Mouse (Mus musculus): ENCODE data around the gene Aqr.

Aqr gene

GRCm38 (mm10) chr2:114135777-114136176, 51.0 kb downstream of the Aqr start:
- DNase-seq (ENCODE audit: low read depth): no peak

DNA sequence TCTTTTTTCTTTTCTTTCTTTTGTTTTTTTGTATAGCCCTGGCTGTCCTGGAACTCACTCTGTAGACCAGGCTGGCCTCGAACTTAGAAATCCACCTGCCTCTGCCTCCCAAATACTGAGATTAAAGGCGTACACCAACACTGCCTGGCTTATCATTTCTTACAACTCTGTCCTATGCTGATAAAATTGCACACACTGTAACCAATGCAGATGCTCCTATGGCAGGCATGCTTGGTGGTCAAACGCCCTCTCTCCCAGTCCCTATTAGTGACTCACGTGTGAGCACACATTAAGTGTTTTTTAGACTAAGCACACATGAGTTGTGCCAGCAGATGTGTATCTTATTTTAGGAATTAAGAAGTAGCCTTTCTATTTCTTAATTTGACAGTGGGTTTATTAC, 53.5 kb downstream of the Aqr start:
- DNase-seq (ENCODE audit: low read depth): no peak

GRCm38 (mm10) chr2:114130657-114131056, 56.2 kb downstream of the Aqr start:
- no peak for DNase-seq (ENCODE audit: low read depth)

DNA sequence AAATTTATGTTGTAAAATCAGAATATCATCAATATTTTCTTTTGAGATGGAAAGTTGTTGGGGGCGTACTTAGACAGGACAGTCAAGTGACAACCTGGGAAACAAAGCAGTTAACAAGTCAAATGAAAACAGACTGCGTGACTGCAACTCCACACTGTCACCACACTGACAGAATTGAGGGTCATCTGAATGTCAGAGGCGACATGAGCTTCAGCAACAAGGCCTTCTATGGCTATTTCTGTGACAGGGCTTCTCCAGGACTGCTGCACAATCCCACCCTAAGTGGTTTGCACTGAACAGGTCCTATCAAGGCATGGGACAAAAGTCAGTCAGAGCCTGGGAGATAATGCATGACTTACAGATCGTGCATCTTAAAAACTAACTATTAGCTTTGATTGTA, 63.5 kb downstream of the Aqr start:
- no peak for DNase-seq (ENCODE audit: low read depth)

GRCm38 (mm10) chr2:114119451-114119850, 67.4 kb downstream of the Aqr start:
- DNase-seq (ENCODE audit: low read depth): no peak

DNA sequence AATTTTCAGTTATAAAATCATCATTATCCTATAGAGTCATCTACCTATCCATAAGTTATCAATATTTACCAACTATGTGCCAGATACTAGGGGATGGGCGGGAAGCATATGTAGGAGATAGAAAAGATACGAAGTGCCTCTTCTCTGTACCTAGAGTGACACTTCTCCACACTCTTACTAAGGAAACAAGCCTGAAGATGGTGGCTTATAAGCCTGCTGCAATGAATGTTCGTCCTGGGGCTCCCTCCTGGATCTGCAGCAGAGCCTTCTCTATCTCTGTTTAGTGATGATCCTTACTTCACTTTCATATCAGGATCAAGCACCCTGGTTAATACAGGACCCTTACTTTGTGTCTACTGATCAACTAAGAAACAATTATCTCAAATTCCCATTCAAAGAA, 69.2 kb downstream of the Aqr start:
- DNase-seq (ENCODE audit: low read depth): no peak

GRCm38 (mm10) chr2:114117235-114117634, 69.6 kb downstream of the Aqr start:
- peak; percentile 47 for DNase-seq (ENCODE audit: low read depth)

DNA sequence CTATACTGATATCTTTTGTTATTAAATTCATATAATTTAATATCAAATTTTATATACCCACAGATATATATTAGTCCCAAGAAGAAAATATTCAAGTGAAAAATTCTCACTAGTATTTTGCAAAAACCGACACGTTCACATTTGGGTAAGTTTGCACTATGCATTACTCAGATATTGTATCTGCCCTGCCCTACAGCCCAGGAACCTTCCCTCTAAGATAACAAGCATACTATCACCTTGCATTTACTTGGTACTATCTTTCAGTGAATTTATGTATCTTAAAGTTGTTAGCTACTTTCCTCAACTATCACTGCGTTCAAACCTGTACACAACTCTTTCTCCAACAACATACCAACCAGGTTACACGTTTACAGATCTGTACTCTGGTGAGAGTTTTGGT, 71.3 kb downstream of the Aqr start:
- no peak for DNase-seq (ENCODE audit: low read depth)

DNA sequence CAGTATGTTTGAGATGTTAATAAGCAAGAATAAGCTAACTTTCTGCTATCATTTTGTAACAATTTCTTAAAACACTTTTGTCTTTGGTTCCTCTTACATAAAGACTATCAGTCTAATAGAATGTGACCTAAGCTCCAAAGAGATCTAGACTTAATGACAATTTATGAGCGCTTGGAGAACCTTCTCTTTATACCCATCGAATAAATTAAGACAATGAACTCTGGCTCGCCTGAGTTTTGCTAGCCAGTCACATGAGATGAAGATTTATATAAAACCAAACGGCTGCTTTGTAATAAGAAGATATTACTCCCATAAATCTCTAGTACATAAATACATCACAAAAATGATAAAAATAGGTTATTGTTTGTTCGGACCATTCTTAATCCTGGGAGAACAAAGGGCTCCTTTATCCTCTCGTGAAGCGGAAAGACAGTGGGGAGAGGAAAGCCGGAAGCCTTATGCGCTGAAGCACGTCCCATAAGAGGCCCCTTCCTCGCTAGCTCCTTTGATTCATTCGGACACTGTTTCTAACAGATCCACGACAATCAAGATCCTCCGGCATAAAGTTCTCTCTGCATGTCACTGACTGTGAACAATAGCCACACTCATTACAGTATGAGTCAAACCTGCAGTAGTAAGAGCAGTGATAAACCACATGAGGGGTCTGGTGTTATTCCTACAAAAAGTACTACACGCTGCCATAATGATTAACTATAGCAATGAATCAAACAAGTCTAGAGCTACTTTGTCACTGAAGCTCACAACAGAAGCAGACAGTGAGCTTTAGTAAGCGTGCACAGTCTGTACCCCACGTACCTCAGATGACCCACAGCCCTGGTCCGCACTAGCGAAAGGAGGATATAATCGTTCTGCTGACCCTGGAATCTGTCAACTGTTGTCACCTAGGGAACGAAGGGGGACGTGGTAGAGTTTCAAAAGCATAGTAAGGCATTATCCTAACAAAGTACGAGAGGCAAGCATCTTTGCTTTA, 79.2 kb downstream of the Aqr start:
- no peak for DNase-seq (ENCODE audit: low read depth)

DNA sequence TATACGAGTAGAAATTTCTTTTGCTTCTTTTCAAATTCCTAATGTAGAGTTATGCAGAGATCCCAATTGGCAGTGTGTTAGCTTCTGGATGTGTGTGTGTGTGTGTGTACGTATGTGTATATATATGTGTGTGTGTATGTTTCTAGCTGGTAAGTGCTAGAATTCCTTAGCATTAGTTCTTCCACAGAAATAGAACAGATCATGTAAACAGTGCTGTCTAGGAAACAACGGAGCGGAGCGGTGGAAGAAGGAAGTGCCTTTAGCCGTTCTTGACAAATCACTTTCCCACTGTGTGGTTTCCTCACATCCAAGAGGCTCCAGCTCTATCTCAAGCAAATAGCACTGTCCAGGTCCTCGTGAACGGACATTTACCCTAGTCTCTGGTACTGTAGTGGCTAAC, 80.4 kb downstream of the Aqr start:
- DNase-seq (ENCODE audit: low read depth): no peak

DNA sequence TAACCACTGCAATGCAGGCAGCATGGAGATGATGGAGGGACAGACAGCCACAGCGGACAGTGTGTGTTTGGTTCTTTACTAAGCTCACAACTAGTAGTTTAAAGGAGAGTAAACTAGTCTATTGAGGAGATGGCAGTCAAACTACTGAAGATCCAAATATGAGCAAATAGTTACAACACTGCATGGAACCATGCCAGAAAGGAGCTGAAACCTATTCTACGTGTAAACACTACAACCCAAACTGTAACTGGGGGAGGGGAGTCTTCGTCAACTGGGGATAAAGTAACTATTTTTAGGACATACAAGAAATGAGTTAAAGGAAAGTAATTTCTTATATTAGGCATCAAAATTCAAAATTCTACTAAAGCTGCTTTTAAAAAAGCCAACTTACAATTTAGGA, 84.4 kb downstream of the Aqr start:
- no peak for DNase-seq (ENCODE audit: low read depth)

- DNase-seq (ENCODE audit: low read depth): no peak
Observed at GRCm38 (mm10) chr2:114100834-114101233, 86.0 kb downstream of the Aqr start.

DNA sequence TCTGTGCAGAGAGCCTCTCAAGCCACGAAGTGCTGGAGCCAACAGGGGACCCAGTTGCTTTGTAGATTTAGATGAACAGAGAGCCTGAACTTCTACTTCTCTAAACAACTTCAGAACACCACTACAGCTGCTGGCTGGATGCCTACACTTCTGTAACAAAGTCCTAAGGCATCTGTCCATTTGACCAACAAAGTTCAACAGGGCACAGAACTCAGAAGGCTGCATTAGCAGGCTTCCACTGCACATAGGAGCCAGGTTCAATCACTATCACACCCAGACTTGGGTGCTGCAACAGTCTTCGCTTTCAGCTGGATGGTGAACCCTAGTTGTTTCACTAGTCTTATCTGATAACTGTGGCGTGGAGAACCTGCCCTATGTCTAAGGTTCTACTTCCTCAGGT, 87.0 kb downstream of the Aqr start:
- DNase-seq (ENCODE audit: low read depth): no peak

- DNase-seq (ENCODE audit: low read depth): no peak
Observed at GRCm38 (mm10) chr2:114099109-114099508, 87.7 kb downstream of the Aqr start.

- DNase-seq (ENCODE audit: low read depth): peak; percentile 30
Observed at GRCm38 (mm10) chr2:114097627-114098026, 89.2 kb downstream of the Aqr start.

DNA sequence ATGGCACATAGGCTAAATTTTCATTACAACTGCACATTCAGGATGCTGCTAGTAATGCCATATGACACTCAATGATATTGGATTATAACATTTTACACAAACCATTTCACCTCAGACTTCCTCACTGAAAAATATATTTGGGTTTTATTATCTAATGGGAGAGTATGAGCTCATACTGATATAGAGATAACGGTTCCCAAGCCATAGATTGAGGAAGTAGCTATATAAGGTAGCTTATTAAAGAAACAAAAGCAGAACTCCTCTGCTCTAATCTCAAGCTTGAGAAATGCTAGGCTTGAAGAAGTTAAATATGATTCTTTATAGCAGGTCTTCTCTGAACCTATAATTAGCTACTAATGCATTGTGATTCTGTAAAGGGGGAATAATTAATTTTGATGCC, 90.3 kb downstream of the Aqr start:
- DNase-seq (ENCODE audit: low read depth): no peak

GRCm38 (mm10) chr2:114095348-114095747, 91.5 kb downstream of the Aqr start:
- no peak for DNase-seq (ENCODE audit: low read depth)

DNA sequence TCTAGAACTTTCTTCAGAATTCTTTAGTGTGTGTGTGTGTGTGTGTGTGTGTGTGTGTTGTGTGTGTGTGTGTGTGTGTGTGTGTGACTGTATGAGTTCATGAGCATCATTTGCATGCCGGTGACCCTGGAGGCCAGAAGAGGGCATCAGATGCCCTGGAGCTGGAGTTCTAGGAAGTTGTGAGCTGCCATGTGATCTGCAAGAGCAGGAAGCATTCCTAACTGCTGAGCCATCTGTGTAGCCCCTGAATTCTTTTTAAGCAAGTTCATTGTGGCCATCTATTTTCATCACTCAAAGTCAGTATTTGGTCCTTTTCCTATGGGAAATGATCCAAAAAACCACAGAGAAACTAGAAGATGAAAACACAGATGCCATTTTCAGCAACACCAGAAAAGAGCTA, 92.1 kb downstream of the Aqr start:
- no peak for DNase-seq (ENCODE audit: low read depth)

- DNase-seq (ENCODE audit: low read depth): no peak
Observed at GRCm38 (mm10) chr2:114093577-114093976, 93.2 kb downstream of the Aqr start.

- no peak for DNase-seq (ENCODE audit: low read depth)
Observed at GRCm38 (mm10) chr2:114089862-114090261, 97.0 kb downstream of the Aqr start.

- no peak for DNase-seq (ENCODE audit: low read depth)
Observed at GRCm38 (mm10) chr2:114087271-114087670, 99.6 kb downstream of the Aqr start.

- DNase-seq (ENCODE audit: low read depth): no peak
Observed at GRCm38 (mm10) chr2:114071876-114072275, 114.9 kb downstream of the Aqr start.

- no peak for DNase-seq (ENCODE audit: low read depth)
Observed at GRCm38 (mm10) chr2:114066226-114066625, 120.6 kb downstream of the Aqr start.

DNA sequence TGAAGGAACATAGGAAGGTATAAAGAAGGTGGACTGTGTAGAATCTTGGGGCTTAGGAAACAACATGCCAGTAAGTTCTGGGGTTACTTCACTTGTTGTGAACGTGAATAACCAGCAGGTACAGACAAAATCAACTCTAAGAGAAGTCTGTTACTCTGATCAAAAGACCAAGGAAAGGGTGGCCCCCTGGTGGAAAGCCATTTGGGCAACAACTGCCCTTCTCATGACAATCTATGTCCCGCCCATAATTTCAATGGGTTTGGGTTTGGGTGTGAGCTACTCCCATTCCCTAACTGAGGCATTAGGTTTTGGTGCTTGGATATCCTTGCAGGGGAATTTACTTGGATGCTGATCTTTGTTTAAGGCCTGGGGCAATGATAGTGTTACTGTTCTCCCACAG, 122.8 kb downstream of the Aqr start:
- DNase-seq (ENCODE audit: low read depth): no peak
